Mouse (Mus musculus) hindbrain, embryonic 12.5 days (tissue): ENCODE results near the gene Ifi35. TPM values are rescaled to one million over a fixed set of nuclear protein-coding genes. Genes with fewer than 3 reads are reported as not detected.

Experiments
- ATAC-seq: fragments of 200-750 bp; cut with Nextera tagmentation; 2 replicates; pipeline ENCODE4 v1.8.0; 2017; ENCODE audit warnings: moderate TSS enrichment; ENCODE audit not compliant: low FRiP score
- H3K27ac ChIP-seq: fragments of 300-500 bp; sonication (generic); 2 replicates; pipeline ENCODE4 v1.5.1; 2016; ENCODE audit warnings: mild to moderate bottlenecking
- H3K27me3 ChIP-seq: fragments of 300-500 bp; sonication (generic); 2 replicates; pipeline ENCODE4 v1.6.1; 2016; ENCODE audit warnings: mild to moderate bottlenecking
- H3K36me3 ChIP-seq: fragments of 300-500 bp; sonication (generic); 2 replicates; pipeline ENCODE4 v1.6.1; 2016; ENCODE audit warnings: mild to moderate bottlenecking
- H3K4me1 ChIP-seq: fragments of 300-500 bp; sonication (generic); 2 replicates; pipeline ENCODE4 v1.6.1; 2016
- H3K4me2 ChIP-seq: fragments of 300-500 bp; sonication (generic); replicated peaks from 2 replicates; pipeline ENCODE4 v1.6.1; 2016; ENCODE audit warnings: mild to moderate bottlenecking
- H3K4me3 ChIP-seq: fragments of 300-500 bp; sonication (generic); 2 replicates; pipeline ENCODE4 v1.5.1; 2016; ENCODE audit warnings: mild to moderate bottlenecking
- H3K9ac ChIP-seq: fragments of 300-500 bp; sonication (generic); 2 replicates; pipeline ENCODE4 v1.6.1; 2016; ENCODE audit warnings: mild to moderate bottlenecking, moderate library complexity
- H3K9me3 ChIP-seq: fragments of 300-500 bp; sonication (generic); replicated peaks from 2 replicates; pipeline ENCODE4 v1.6.1; 2016; ENCODE audit warnings: mild to moderate bottlenecking
- WGBS: fragments of 180-500 bp; shearing (Covaris S2); methylation state at CpG from one replicate; pipeline ENCODE4 v1.1.7; 2016; 5-methylcytosine and 5-hydroxymethylcytosine counted together
- polyA plus RNA-seq: library from polyadenylated mRNA; unstranded; fragments of >200 nt; fragmentation: Nextera tagmentation; extraction: Ambion mirVana; gene quantifications from 2 replicates; pipeline ENCODE4 v1.2.1, GENCODE M21; 2016

Ifi35 gene
- polyA plus RNA-seq, 1 experiment from 2014 or later, result 5.7 TPM

DNA sequence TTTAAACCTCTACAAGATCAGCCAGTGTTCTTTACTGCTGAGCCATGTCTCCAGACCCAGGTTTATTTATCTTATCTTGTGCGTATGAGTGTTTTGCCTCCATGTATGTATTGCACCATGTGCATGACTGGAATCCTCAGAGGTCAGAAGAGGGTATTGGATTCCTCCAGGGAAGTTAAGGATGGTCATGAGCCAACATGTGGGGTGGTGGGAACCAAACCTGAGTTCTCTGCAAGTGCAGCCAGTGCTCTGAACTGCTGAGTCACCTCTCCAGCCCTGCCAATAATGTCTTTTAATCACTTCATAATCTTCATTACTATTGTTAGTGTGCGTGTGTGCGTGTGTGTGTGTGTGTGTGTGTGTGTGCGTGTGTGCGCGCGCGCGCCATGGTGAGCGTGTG, 3.3 kb downstream of the Ifi35 start:
- no peaks in the 10 kb centered on the region for H3K27me3 ChIP-seq
- H3K4me2 ChIP-seq, result no peak overlapping the region
- peaks cover 3% of the 10 kb centered on the region; the same call in 1 of the 2 replicates for H3K36me3 ChIP-seq

DNA sequence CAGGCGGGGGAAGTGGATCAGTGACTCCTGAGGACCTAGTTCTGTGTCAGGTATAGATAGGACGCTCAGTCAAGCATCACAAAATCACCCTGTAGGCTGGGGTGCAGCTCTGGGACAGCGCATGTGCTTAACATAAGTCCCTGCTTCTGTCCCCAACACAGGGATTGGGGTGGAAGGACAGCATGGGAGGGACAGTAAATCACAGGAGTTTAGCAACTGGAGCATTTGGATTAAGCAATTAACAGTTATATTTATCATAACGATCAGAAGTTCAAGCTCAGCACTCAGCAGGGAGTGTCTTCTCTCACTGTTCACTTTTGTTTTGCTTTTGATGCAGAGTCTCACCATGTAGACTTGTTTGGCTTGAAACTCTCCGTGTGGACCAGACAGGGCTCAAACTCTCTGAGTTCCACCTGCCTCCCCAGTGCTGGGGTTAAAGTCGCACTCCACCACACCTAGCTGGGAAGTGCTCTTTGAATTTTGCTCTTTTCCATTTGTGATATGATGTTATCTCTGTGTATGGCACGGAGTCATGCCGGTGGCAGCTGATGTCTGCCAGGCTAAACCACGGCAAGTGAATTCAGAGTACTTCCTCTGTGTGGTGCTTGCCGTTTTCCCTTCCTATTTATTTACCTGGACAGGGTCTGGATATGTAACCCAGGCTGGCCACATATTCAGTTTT, 4.0 kb downstream of the Ifi35 start:
- Histone ChIP-seq H3K9ac (no peak overlapping the region), H3K4me2 (no peak overlapping the region), H3K4me1 (peaks cover 11% of the 10 kb centered on the region), H3K27me3 (no peaks in the 10 kb centered on the region), H3K4me3 (no peak overlapping the region), H3K36me3 (peaks cover 8% of the 10 kb centered on the region), H3K9me3 (no peaks in the 10 kb centered on the region), H3K27ac (no peak overlapping the region)
- WGBS, result 73% methylated on average over 10 of the region's 10 CpGs
- no peak for ATAC-seq

More for the DNA sequence above, 3.3 kb downstream of the Ifi35 start:
- WGBS, result 91% methylated on average over 10 of the region's 10 CpGs
- H3K4me1 ChIP-seq, result peaks cover 11% of the 10 kb centered on the region
- no peak overlapping the region for H3K4me3 ChIP-seq
- no peaks in the 10 kb centered on the region for H3K9me3 ChIP-seq
- H3K9ac ChIP-seq, result no peak overlapping the region
- no peak overlapping the region for H3K27ac ChIP-seq
- ATAC-seq, result no peak

GRCm38 (mm10) chr11:101454702-101455101, 6.5 kb downstream of the Ifi35 start:
- no peak overlapping the region for H3K4me3 ChIP-seq
- H3K27ac ChIP-seq, result peak overlapping the region; percentile 71
- H3K27me3 ChIP-seq, result no peaks in the 10 kb centered on the region
- ATAC-seq, result peak; percentile 70; the same call in 1 of the 2 replicates
- peaks cover 14% of the 10 kb centered on the region for H3K4me1 ChIP-seq
- H3K4me2 ChIP-seq, result no peak overlapping the region
- 31% methylated on average over 6 of the region's 6 CpGs for WGBS
- peaks cover 32% of the 10 kb centered on the region for H3K36me3 ChIP-seq
- no peak overlapping the region for H3K9ac ChIP-seq
- H3K9me3 ChIP-seq, result no peaks in the 10 kb centered on the region

DNA sequence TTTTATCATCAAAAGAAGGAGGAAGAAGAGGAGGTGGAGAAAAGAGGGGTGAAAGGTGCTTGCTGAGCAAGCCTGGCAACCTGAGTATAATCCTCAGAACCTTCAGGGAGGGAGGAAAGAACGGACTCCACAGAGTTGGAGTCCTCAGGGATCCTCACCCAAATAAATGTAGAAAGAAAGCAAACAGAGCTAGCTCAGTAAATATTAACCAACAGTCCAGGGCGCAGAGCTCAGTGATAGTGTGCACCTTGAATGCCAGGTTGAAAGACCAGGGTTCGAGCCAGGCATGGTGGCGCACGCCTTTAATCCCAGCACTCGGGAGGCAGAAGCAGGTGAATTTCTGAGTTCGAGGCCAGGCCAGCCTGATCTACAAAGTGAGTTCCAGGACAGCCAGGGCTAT, 7.4 kb downstream of the Ifi35 start:
- H3K36me3 ChIP-seq, result peaks cover 41% of the 10 kb centered on the region
- H3K9me3 ChIP-seq, result no peaks in the 10 kb centered on the region
- no peak overlapping the region for H3K4me2 ChIP-seq
- H3K27ac ChIP-seq, result no peak overlapping the region
- WGBS, result 91% methylated on average over 7 of the region's 7 CpGs
- H3K27me3 ChIP-seq, result no peaks in the 10 kb centered on the region
- no peak for ATAC-seq
- no peak overlapping the region for H3K9ac ChIP-seq
- H3K4me3 ChIP-seq, result no peak overlapping the region
- H3K4me1 ChIP-seq, result peaks cover 18% of the 10 kb centered on the region

DNA sequence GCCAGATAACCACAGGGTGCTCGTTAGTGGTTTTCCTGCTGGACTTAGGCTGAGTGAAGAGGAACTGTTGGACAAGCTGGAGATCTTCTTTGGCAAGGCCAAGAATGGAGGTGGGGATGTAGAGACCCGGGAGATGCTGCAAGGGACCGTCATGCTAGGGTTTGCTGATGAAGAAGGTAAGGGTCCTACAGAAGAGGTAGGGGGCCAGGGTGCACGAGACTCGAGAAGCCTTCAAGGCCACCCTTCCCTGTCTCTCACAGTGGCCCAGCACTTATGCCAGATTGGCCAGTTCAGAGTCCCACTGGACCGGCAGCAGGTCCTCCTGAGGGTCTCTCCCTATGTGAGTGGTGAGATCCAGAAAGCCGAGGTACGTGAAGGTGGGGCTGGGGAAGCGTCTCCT, 9.4 kb downstream of the Ifi35 start:
- Histone ChIP-seq H3K4me1 (peaks cover 28% of the 10 kb centered on the region), H3K9me3 (no peaks in the 10 kb centered on the region), H3K4me2 (no peak overlapping the region), H3K27ac (no peak overlapping the region), H3K36me3 (peaks cover 59% of the 10 kb centered on the region), H3K9ac (no peak overlapping the region), H3K27me3 (no peaks in the 10 kb centered on the region), H3K4me3 (no peak overlapping the region)
- 89% methylated on average over 9 of the region's 9 CpGs for WGBS
- no peak for ATAC-seq

- Histone ChIP-seq H3K27ac (no peak overlapping the region), H3K9ac (no peak overlapping the region), H3K36me3 (peaks cover 60% of the 10 kb centered on the region), H3K4me2 (no peak overlapping the region), H3K9me3 (no peaks in the 10 kb centered on the region), H3K4me1 (peaks cover 33% of the 10 kb centered on the region), H3K4me3 (no peak overlapping the region), H3K27me3 (no peaks in the 10 kb centered on the region)
- WGBS, result 86% methylated on average over 12 of the region's 12 CpGs
- no peak for ATAC-seq
Observed at GRCm38 (mm10) chr11:101458217-101458616, 10.0 kb downstream of the Ifi35 start.

DNA sequence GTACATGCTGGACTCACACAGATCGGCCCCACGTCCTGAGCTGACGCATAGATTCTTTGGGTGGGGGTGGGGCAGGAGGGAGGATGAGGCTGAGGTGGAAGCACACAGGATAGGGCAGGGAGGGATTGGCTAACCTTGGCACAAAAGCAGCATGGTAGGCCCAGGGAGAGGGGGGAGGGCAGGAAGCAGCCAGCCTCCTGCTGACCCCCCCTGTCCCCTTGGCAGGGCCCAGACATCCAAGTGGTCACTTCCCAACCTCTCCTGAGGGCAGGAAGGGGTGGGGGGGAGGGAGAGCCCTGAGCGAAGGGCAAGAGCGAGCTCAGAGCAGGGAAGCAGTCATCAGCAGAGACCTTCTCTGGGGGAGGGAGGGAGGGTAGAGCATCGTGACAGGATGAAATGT, 11.5 kb downstream of the Ifi35 start:
- Histone ChIP-seq H3K4me1 (peaks cover 44% of the 10 kb centered on the region), H3K36me3 (peaks cover 60% of the 10 kb centered on the region)

GRCm38 (mm10) chr11:101460321-101460720, 12.1 kb downstream of the Ifi35 start:
- Histone ChIP-seq H3K27me3 (no peaks in the 10 kb centered on the region), H3K9me3 (no peaks in the 10 kb centered on the region), H3K4me1 (peaks cover 42% of the 10 kb centered on the region), H3K27ac (no peak overlapping the region), H3K4me2 (no peak overlapping the region), H3K9ac (0 out of 2 replicates have a peak overlapping the region, but pooled peaks have one; percentile 18), H3K4me3 (no peak overlapping the region), H3K36me3 (peaks cover 60% of the 10 kb centered on the region)
- no peak for ATAC-seq
- 88% methylated on average over 15 of the region's 15 CpGs for WGBS

More for the DNA sequence above, 11.5 kb downstream of the Ifi35 start:
- no peak overlapping the region for H3K4me3 ChIP-seq
- ATAC-seq, result no peak
- H3K4me2 ChIP-seq, result no peak overlapping the region
- H3K27ac ChIP-seq, result no peak overlapping the region
- peak overlapping the region; percentile 18; the same call in 1 of the 2 replicates for H3K9ac ChIP-seq
- no peaks in the 10 kb centered on the region for H3K27me3 ChIP-seq
- WGBS, result 35% methylated on average over 5 of the region's 6 CpGs
- no peaks in the 10 kb centered on the region for H3K9me3 ChIP-seq

DNA sequence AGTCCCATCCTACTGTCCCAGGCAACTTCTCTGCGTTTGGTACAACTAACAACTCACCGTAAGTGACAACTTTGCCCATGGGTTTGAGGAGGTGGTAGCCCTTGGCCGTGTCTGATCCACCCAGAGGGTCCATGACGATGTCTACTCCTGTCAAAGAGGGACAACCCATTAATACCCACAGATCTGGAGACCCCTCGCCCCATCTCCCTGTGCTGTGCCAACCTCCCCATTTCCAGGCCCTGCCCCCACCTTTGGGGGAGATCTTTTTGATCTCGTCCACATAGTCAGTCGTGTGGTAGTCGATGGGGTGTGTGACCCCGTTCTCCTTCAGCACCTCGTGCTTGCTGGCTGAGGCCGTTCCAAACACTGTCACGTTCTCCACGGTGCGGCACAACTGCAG, 13.9 kb downstream of the Ifi35 start:
- Histone ChIP-seq H3K36me3 (peaks cover 53% of the 10 kb centered on the region), H3K4me2 (peak overlapping the region; percentile 83), H3K4me1 (peaks cover 52% of the 10 kb centered on the region), H3K27ac (peak overlapping the region; percentile 63; the same call in 1 of the 2 replicates), H3K4me3 (no peak overlapping the region), H3K9ac (no peak overlapping the region; the same call in 1 of the 2 replicates), H3K27me3 (no peaks in the 10 kb centered on the region), H3K9me3 (no peaks in the 10 kb centered on the region)
- 62% methylated on average over 14 of the region's 14 CpGs for WGBS
- no peak for ATAC-seq

DNA sequence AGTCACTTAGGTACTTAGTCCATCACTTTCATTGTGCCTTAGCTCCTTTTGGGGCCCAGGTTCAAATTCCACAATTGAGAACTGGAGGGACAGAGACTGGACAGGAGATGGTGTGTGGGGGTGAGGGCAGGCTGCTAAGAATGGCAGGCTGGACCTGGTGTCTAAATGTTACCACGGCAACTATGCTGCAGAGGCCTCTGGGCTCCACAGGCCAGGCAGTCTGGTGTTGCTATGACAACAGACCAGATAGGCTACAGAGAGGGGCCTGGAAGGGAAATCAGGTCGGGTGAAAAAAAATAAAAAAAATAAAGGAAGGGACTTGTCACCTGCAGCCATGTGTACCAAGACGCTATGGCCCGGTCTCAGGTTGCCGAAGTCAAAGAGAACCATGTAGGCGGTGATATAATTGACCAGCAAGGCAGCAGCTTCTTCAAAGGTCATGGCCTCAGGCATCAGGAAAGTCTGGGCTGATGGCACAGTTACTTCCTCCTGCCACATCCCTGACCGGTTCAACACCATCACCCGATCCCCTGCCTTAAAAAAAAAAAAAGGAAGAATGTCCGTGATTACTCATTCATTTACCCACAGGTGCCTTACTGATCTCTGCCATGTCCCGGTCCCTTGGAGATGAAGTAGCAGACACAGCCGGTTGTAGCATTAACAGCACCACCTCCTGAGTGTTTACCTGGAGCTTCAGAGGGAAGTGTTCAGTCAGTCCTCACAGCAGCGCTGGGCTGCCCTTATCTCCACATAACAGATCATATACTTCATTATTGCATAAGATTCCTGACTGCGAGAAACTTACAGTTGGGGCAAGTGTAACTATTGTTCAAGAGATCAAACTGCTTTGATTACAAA, 14.6 kb downstream of the Ifi35 start:
- Histone ChIP-seq H3K4me1 (peaks cover 58% of the 10 kb centered on the region), H3K27ac (peak overlapping the region; percentile 94), H3K4me2 (peak overlapping the region; percentile 83), H3K9me3 (no peaks in the 10 kb centered on the region), H3K27me3 (no peaks in the 10 kb centered on the region), H3K36me3 (peaks cover 46% of the 10 kb centered on the region), H3K4me3 (peak overlapping the region; percentile 92), H3K9ac (no peak overlapping the region; the same call in 1 of the 2 replicates)
- 0 out of 2 replicates have a peak, but pooled peaks have one; percentile 46 for ATAC-seq
- 31% methylated on average over 13 of the region's 13 CpGs for WGBS

DNA sequence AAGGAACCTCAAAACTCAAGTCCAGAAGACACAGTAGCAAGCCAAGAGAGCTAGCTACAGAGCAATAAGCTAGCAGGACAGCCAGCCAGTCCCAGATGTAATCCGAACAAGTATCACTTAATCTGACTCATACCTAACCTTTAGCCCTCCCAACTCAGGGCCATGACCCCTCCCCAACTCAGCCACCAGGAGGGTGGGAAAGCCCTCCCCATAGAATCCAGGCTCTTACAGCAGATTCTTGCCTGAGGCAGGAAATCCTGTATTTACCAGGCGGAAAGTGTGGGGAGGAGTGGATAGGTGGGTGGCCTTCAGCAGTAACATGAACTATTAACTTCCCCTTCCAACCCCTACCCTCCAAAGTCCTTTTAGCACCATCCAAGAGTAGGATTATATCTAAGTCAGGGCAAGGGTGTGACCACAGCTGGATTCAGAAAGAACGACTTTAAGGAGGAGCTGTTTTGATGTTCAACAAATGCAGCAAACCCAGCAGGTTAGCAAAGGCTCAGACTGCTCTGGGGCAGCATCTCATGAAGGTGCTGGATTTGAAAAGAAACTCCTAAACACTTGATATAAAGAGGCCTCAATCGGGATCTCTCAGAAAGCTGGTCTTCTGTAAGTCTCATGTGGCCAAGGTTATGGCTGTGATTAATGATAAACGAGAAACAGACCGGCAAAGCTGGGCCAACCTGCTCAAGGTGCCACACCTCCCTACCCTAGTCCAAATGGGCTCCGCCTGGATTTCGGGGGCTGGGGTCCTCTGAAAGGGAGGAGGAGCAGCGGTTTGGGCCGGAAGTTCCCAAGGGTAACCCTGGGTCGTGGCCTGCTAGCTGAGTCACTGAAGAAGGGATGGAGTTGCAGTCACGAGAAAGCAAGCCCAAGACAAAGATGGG, 16.2 kb downstream of the Ifi35 start, which contains the start of gene Rnd2:
Gene Rnd2, plus strand, starts transcription at position 789 of the 890 bp plus-strand sequence.
- peak within 1 kb of the TSS; percentile 94 for H3K27ac ChIP-seq
- peak within 1 kb of the TSS; percentile 83 for H3K4me2 ChIP-seq
- peaks cover 60% of the 10 kb centered on the region for H3K4me1 ChIP-seq
- peak; percentile 2; the same call in 1 of the 2 replicates for ATAC-seq
- H3K4me3 ChIP-seq, result peak within 1 kb of the TSS; percentile 92
- H3K9ac ChIP-seq, result peak within 1 kb of the TSS; percentile 91
- H3K36me3 ChIP-seq, result peaks cover 31% of the 10 kb centered on the region
- H3K27me3 ChIP-seq, result no peaks in the 10 kb centered on the region
- no peaks in the 10 kb centered on the region for H3K9me3 ChIP-seq
- WGBS, result 12% methylated on average over 12 of the region's 12 CpGs
